Mouse (Mus musculus) liver, adult 2 months (tissue): Measurements from ENCODE around the gene Map7d2.

Experiments used
- CTCF ChIP-seq: fragments of 200-500 bp; IDR thresholded peaks from 2 replicates; pipeline ENCODE4 v1.5.1; 2011; ENCODE audit warnings: low read depth, low read length, control low read depth
- POLR2A ChIP-seq: fragments of 200-500 bp; IDR thresholded peaks from 2 replicates; pipeline ENCODE4 v1.6.1; 2011; ENCODE audit warnings: low read length, control low read depth; ENCODE audit not compliant: insufficient read depth; ENCODE audit errors: extremely low read depth

DNA sequence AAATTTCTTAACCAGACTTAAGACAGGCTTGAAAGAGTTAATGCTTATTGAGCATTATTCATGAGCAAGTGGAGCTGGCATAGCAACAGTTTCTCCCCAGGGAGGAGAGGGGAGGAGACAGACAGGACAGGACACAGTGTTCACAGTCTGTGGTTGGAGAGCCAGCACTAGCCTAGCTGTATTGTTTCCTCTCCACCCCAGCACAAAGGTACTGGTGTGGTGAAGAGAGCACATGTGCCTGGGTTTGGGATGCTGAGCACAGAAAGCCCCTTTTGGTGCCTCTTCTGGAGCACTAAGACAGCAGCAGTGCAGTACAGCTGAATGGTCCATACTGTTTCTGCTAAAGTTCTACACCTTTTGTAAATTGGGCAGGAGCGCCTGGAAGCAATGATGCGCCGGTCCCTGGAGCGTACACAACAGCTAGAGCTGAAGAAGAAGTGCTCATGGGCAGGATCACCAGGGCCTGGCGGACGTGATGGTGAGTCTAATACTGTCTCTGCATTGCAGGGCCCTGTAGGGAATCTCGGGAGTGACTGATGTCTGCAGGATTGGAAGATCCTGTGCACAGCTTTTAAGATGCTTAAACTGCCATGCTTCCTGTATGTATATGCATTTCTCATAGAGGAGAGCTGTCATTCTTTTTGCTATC lies 44.8 kb downstream of the Map7d2 start:
- TF ChIP-seq CTCF (no peak), POLR2A (no peak)
